Mouse (Mus musculus): ENCODE measurements around the gene Esrrg.

DNA sequence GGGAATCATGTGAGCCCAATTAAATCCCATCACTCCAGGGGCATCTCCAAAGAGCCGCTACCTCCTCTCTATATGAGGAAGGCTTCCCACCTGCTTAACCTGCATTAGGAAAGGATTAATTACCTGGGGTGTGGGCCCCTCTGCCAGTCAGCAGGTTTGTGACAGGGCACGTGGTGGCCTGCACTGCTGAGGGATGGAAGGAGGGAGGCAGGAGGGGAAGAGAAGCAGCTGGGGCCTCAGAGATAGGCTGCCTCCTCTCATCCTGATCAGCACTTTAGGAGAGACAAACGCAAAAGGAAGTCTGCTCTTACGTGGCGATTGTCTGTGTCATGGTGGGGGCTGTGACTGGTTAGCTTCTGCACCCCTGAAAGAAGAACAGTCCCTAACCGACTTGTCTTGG lies 555.7 kb downstream of the Esrrg start:
- no peak for TF ChIP-seq POLR2A (IDR thresholded peaks at IDR 0.05; ENCODE audit: low read depth, low read length)
- no peak for TF ChIP-seq USF1 (IDR thresholded peaks at IDR 0.05; ENCODE audit: low read depth, low read length)
- TF ChIP-seq HCFC1 (IDR thresholded peaks at IDR 0.05; ENCODE audit: low read depth, low read length) = no peak
- no peak for TF ChIP-seq CTCF (conservative IDR thresholded peaks at IDR 0.05 in 1 of 2, IDR thresholded peaks at IDR 0.05 in 1 of 2; ENCODE audit: low read depth in 2 of 2, low read length in 2 of 2)
